In the genomic region with DNA sequence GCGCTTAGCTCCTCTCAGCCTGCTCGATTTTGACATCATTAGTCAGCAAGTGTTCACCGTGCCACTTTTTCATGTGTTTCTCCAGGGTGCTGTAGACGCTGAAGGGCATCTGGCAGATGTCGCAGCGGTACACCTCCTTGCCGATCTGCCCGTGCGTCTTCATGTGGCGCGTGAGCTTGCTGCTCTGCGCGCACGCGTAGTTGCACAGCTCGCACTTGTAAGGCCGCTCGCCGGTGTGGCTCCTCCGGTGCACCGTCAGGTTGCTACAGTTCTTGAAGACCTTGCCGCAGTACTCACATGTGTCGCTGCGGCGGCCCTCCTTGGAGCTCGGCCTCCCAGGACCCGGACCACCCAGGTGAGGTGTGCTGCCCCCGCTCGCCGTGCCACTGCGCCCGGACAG, we compare ENCODE assay signal across 29 mouse cellular contexts.
DNase-seq lines count a peak whose midpoint lies in the region; ATAC-seq lines count a peak whose summit lies in the region.
"Had no signal": no experiment of that assay in that cellular context is flagged by ENCODE, and none has a peak within 500 bp of the region (broad histone marks: within the 10 kb centered on the region; RNA-seq: fewer than 3 reads in every experiment).

No protein-coding gene starts in this region.

- WGBS in embryonic facial prominence, embryonic 15.5 days = 97% methylated on average over 32 of the region's 32 CpGs
- 96% methylated on average over 32 of the region's 32 CpGs for WGBS in embryonic facial prominence, embryonic 10.5 days

- no peak for DNase-seq in embryonic facial prominence, embryonic 10.5 days (ENCODE audit: low spot score)
- DNase-seq in ES-CJ7 (ENCODE audit: low read depth, low spot score) = peak; percentile 81
- peak; percentile 14 for DNase-seq in induced T-regulatory cell, adult 2 months (ENCODE audit: low read depth)
- no peak for DNase-seq in gastrocnemius, postnatal 36 days
- no peak for DNase-seq in yolk sac, embryonic 10.5 days (ENCODE audit: low spot score)
- DNase-seq: adrenal gland, adult 8-10 months; cerebellum, adult 18-20 months; cerebellum, postnatal 14 days; gastrocnemius, postnatal 10 days; heart, adult 11 months; heart, postnatal 10 days; kidney, adult 18-20 months; lung, adult 2 months; lung, postnatal 14 days had no signal

- H3K27ac ChIP-seq in embryonic facial prominence, embryonic 15.5 days (replicated peaks) = no peak overlapping the region
- H3K27ac ChIP-seq in embryonic facial prominence, embryonic 10.5 days (replicated peaks) = no peak overlapping the region
- H3K27ac ChIP-seq: embryonic facial prominence, embryonic 12.5 days; forebrain, embryonic 13.5 days; hindbrain, embryonic 10.5 days; hindbrain, postnatal 0 days; kidney, postnatal 0 days; limb, embryonic 13.5 days; liver, embryonic 12.5 days; midbrain, embryonic 13.5 days; stomach, postnatal 0 days had no signal

- H3K9ac ChIP-seq in embryonic facial prominence, embryonic 15.5 days = no peak overlapping the region
- H3K9ac ChIP-seq: embryonic facial prominence, embryonic 12.5 days; forebrain, embryonic 13.5 days; heart, embryonic 12.5 days; limb, embryonic 13.5 days; liver, embryonic 12.5 days; midbrain, embryonic 13.5 days had no signal

- H3K9me3 ChIP-seq in embryonic facial prominence, embryonic 15.5 days (replicated peaks) = 0 out of 2 replicates have a peak, but pooled peaks cover 13% of the 10 kb centered on the region
- H3K9me3 ChIP-seq in embryonic facial prominence, embryonic 10.5 days = peaks cover 22% of the 10 kb centered on the region
- peaks cover 58% of the 10 kb centered on the region for H3K9me3 ChIP-seq in megakaryocyte, embryonic 14.5 days

- intact Hi-C loops in gastrocnemius, postnatal 36 days (cut with DNase I) = no loop called here

- H3K4me3 ChIP-seq in embryonic facial prominence, embryonic 15.5 days (replicated peaks) = no peak overlapping the region
- H3K4me3 ChIP-seq in embryonic facial prominence, embryonic 10.5 days = no peak overlapping the region
- H3K4me3 ChIP-seq in megakaryocyte, embryonic 14.5 days (replicated peaks) = peak overlapping the region; percentile 70
- H3K4me3 ChIP-seq: embryonic facial prominence, embryonic 12.5 days; erythroblast, embryonic 14.5 days; forebrain, embryonic 13.5 days; heart, embryonic 12.5 days; hindbrain, embryonic 10.5 days; limb, embryonic 13.5 days; liver, embryonic 12.5 days; midbrain, embryonic 13.5 days had no signal

- peaks cover 31% of the 10 kb centered on the region for H3K36me3 ChIP-seq in embryonic facial prominence, embryonic 15.5 days
- peaks cover 62% of the 10 kb centered on the region for H3K36me3 ChIP-seq in embryonic facial prominence, embryonic 10.5 days (replicated peaks)
- H3K36me3 ChIP-seq in megakaryocyte, embryonic 14.5 days (replicated peaks; ENCODE audit: low read length) = no peaks in the 10 kb centered on the region

- H3K27me3 ChIP-seq in embryonic facial prominence, embryonic 15.5 days = no peaks in the 10 kb centered on the region
- no peaks in the 10 kb centered on the region for H3K27me3 ChIP-seq in embryonic facial prominence, embryonic 10.5 days (replicated peaks; ENCODE audit: low read depth, poor library complexity, severe bottlenecking)
- H3K27me3 ChIP-seq in megakaryocyte, embryonic 14.5 days (replicated peaks) = no peaks in the 10 kb centered on the region
- H3K27me3 ChIP-seq: CH12.LX; embryonic facial prominence, embryonic 12.5 days; forebrain, embryonic 13.5 days; heart, embryonic 12.5 days; limb, embryonic 13.5 days; liver, embryonic 12.5 days; midbrain, embryonic 13.5 days had no signal

- H3K4me2 ChIP-seq in embryonic facial prominence, embryonic 15.5 days (replicated peaks) = no peak overlapping the region
- H3K4me2 ChIP-seq: embryonic facial prominence, embryonic 12.5 days; forebrain, embryonic 13.5 days; heart, embryonic 12.5 days; limb, embryonic 13.5 days; liver, embryonic 12.5 days; midbrain, embryonic 13.5 days had no signal

- ATAC-seq in embryonic facial prominence, embryonic 15.5 days (ENCODE audit: insufficient number of reproducible peaks, low FRiP score, low TSS enrichment, low read depth) = 0 out of 2 replicates have a peak, but pooled peaks have one; percentile 27
- no peak for ATAC-seq in megakaryocyte, adult 5-6 weeks (ENCODE audit: poor library complexity, severe bottlenecking)
- ATAC-seq: forebrain, embryonic 13.5 days; hindbrain, postnatal 0 days; liver, embryonic 12.5 days; midbrain, embryonic 13.5 days had no signal

- peaks cover 30% of the 10 kb centered on the region for H3K4me1 ChIP-seq in embryonic facial prominence, embryonic 15.5 days
- peaks cover 19% of the 10 kb centered on the region for H3K4me1 ChIP-seq in embryonic facial prominence, embryonic 10.5 days
- no peaks in the 10 kb centered on the region for H3K4me1 ChIP-seq in megakaryocyte, embryonic 14.5 days
- H3K4me1 ChIP-seq: liver, embryonic 12.5 days had no signal

Comparison
In these comparisons a context has a peak if more than half of its experiments do, and no peak if none do; other contexts are left out.
1. DNase-seq: peak in ES-CJ7 (single experiment) and induced T-regulatory cell, adult 2 months (single experiment); none in embryonic facial prominence, embryonic 10.5 days (single experiment), gastrocnemius, postnatal 36 days (0 of 2) and yolk sac, embryonic 10.5 days (single experiment).